Mouse (Mus musculus) hematopoietic stem cell, adult 5-6 weeks (primary cell): ENCODE measurements at regions not wholly inside any gene's neighbourhood (a gene's known extent, or its start where the extent isn't known, plus 50 kb on each side); places are given as distances from the start of the nearest gene placed in this dataset.
A peak's percentile ranks its signal among the peaks of the same experiment; 100 is the strongest.

Source experiments
- ATAC-seq, 2 experiments: fragments of 125-278 bp in 1 of 2; replicated peaks in 1 of 2; 2 replicates each; pipeline ENCODE4 v1.8.0; 2016 to 2017; ENCODE audit warnings: inconsistent platforms in 2 of 2, mild to moderate bottlenecking in 2 of 2, moderate number of reproducible peaks in 2 of 2, low read depth in 1 of 2, moderate TSS enrichment in 1 of 2; ENCODE audit not compliant: low FRiP score in 2 of 2, poor library complexity in 2 of 2, severe bottlenecking in 2 of 2, insufficient read depth in 1 of 2, low TSS enrichment in 1 of 2

DNA sequence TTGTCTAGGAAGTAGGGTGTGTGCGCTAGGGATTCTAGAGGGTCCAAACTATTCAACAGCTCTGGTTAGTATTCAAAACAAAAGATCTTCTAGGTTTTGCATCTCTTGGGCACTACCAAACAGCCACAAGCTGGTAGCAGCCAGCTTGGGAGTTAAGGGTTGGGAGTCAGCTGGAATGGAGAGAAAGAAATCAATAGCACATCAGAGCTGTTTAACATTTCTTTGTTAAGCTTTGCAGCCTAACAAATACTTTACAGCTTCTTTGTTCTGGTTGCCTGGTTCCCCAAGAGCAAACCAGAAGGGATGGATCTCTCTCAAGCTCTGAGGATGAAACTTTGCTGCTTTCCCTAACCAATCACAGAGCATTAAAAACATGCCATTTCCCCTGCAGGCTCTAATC, 162.3 kb upstream of the Atp5g3 start:
- no peak for ATAC-seq

DNA sequence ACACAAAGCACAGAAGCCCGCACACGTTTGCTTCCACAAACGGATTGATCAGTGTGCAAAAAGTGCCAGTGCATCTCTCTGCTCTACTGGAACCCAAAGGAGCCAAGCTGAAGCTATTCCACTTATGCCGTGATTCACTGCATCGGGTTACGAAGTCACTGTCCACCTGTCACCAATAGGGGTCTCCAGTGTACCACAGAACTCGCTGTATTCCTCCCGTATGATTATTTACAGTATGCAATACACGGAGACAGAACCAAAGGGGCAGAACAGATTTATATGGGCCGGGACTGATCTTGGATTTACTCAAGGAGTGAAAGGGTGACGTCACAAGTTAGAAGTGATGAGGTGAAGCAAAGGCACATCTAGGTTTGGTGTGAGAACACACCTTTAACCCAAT, 155.5 kb upstream of the Atp5g3 start:
- ATAC-seq = peak; percentile 73 to 84; a peak in 3 of 4 replicates

GRCm38 (mm10) chr2:74064369-74064768, 153.2 kb upstream of the Atp5g3 start:
- no peak for ATAC-seq

- no peak for ATAC-seq
These were observed 152.7 kb upstream of the Atp5g3 start for GRCm38 (mm10) chr2:74063777-74064176.

- no peak for ATAC-seq
These were observed 152.2 kb upstream of the Atp5g3 start for GRCm38 (mm10) chr2:74063302-74063701.

GRCm38 (mm10) chr2:74042430-74042829, 131.3 kb upstream of the Atp5g3 start:
- no peak for ATAC-seq

- ATAC-seq = no peak
These were observed 128.5 kb upstream of the Atp5g3 start for GRCm38 (mm10) chr2:74039580-74039979.

- no peak for ATAC-seq
These were observed 124.9 kb upstream of the Atp5g3 start for GRCm38 (mm10) chr2:74036043-74036442.

- ATAC-seq = no peak
These were observed 121.3 kb upstream of the Atp5g3 start for GRCm38 (mm10) chr2:74032177-74033021.

DNA sequence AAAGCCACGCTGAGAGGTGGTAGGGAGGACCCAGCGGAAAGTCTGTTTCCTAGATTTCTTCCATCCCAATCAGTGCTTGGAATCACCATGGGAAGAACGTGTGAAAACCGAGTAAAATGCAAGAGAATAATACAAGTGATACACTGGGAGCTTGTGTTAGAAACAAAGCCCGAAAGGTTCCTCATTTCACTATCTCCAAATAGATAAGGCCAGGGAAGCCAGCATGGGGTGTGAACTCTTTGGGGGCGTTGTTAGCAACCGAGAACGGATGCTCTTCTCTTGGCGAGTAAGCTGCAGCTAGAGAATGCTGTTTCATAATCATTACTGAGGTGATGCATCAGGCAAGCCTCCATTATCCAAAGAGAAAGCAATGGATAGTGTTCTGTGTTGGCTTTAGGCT, 118.8 kb upstream of the Atp5g3 start:
- ATAC-seq = no peak

DNA sequence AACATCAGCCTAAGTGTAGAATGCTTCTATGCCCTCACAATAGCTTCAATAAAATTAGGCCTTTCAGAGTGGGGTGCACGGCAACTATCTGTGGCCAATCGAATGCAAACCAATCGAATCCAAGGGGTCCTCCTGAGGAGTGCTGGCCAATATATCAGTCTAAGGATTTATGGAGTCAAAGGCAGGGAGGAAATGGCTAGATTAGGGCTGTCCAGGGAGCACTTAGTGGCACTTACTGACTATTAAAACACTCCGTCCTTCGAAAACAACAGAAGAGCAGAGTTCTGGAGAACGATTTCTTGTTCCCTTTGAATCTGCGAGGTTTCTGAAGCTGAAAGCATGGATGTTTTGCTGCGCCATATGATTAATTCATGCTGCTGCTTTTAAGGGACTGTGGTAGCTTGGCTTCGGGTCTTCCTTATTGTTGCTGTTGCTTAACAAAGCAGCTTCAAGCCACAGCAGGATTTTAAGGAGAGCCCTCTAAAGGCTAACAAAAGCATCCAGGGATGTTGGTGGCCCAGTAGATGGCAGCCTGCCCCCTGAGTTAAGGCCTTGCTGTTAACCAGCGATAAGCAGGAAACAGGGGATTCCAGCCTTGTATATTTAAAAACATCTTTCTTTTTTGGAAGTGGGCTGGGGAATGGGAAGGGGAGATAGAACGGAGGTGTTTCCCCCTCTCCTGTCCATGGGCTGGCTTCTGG, 116.4 kb upstream of the Atp5g3 start:
- ATAC-seq = no peak

DNA sequence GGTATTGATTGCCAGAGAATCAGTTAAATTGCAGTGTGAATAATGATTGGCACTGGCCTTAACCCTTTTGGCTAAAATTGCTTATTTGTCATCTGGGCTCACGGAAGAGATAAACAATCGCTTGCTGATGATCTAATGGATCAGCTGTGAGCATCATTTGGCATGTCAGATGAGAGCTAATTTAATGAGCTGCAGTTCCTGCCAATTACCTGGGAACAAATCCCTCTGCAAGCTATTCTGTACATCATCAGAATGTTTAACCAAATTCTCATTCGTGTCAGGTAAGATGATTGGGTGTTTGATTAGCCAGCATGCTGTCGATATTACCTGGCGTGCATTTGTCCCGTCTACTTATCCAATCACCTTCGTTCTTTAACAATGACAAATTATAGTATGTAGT, 104.0 kb upstream of the Atp5g3 start:
- no peak for ATAC-seq

DNA sequence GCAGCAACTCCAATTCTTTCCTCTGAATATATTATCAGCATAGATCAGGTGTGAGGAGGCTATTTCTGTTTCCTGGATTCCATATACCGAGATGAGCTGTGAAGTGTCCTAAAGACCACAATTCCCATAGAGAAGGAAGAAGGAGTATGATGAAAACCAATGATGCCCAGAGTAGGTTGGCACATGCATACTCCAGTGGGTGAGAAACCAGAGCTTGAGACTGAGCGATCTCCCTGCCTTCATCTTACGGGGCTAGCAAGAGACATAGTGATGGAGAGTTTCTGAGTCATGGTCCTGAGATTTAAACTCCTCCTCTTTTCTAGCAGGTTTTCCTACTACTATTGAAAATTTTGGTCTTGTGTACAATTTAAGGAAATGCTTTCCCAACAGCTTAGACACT, 103.1 kb upstream of the Atp5g3 start:
- no peak for ATAC-seq

- ATAC-seq = no peak
These were observed 87.4 kb upstream of the Atp5g3 start for GRCm38 (mm10) chr2:73998531-73998930.

DNA sequence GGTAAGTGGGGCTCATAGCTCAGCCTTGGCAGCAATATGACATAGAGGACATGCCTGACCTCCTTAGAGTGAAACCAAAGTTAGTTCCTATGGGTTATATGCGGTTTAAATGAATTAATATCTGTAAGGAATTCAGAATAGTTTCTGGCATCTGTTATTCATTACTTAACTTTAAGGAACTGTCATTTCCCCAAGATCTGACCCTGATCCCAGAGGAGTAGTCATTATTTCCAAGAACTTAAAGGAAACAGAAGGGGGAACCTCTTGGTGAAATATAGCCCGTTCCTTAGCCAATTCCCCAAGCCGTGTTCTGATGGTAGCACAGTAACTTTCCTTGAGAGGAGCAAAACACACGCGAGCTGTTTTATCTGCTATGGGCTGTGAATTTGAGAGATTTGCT, 85.9 kb upstream of the Atp5g3 start:
- ATAC-seq = no peak

GRCm38 (mm10) chr2:73991818-73992217, 80.7 kb upstream of the Atp5g3 start:
- no peak for ATAC-seq

- ATAC-seq = no peak
These were observed 76.4 kb upstream of the Atp5g3 start for GRCm38 (mm10) chr2:73987441-73988105.

- no peak for ATAC-seq
These were observed 74.8 kb upstream of the Atp5g3 start for GRCm38 (mm10) chr2:73985911-73986250.
